Mouse (Mus musculus): Measurements from ENCODE around the gene Fam169b.

Fam169b gene

DNA sequence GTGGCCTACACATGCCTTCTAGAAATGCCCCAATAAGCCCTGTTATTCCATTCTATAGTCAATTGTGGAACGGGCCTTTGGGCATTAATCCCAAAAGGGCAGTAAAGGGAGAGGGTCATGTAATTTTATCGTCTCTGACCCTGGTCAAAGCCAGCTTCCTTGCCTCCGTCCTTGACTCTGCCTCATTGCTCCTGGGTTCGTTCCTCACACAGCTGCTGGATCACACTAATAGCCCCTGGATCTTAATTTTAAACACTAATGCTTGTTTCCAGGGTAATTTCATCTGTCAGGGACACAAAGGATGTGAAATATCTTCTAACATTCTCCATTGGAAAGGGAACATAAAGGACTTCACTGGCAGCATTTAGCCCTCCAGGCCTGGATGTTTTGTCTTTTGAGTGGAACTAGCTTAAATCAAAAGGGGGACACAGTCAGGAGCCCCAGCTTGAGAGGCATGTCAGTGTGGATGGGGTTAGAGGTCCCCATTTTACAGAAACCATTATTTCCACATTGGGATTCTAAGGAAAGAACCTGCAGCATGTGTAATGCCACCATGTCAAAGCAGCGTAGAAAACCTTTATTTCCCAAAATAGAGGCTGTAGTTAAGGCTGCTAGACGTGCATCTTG, 122.2 kb downstream of the Fam169b start:
- no peak for DNase-seq (ENCODE audit: low read depth, low spot score)

GRCm38 (mm10) chr7:68400516-68400915, 126.9 kb downstream of the Fam169b start:
- DNase-seq (ENCODE audit: low read depth, low spot score): no peak

GRCm38 (mm10) chr7:68408611-68409010, 135.0 kb downstream of the Fam169b start:
- no peak for DNase-seq (ENCODE audit: low read depth, low spot score)
